Mouse (Mus musculus): Measurements from ENCODE around the gene Gm20379.

Gene Gm20379

DNA sequence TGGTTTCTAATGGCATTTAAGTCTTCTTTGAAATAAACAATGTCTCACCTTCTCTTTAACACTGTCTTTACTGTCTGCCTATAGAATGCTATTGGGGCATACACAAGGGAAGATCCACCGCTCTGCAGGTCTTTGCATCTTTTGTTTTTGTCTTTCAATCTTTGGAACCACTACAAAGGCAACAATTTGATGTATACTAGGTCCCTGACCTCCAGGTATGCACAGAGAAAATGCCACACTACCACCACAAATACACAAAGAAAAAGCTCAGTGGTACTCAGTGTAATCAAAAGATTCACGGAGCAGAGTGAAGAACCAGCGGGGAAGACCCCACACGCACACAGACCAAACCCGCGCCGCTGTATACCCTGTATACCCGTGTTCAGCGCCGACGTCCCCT, at the start of gene Gm20379:
Gene Gm20379, plus strand, starts transcription at position 301 of the 400 bp plus-strand sequence.
- no peak for DNase-seq (ENCODE audit: extremely low read depth, low read depth, low spot score)

- DNase-seq (ENCODE audit: extremely low read depth, low read depth, low spot score): no peak
Observed at GRCm38 (mm10) chr13:92261329-92261728, 44.5 kb upstream of the Gm20379 start.

GRCm38 (mm10) chr13:92263566-92263965, 42.2 kb upstream of the Gm20379 start:
- DNase-seq (ENCODE audit: extremely low read depth, low read depth, low spot score): no peak

GRCm38 (mm10) chr13:92267076-92267475, 38.7 kb upstream of the Gm20379 start:
- no peak for DNase-seq (ENCODE audit: extremely low read depth, low read depth, low spot score)

GRCm38 (mm10) chr13:92274274-92275198, 31.2 kb upstream of the Gm20379 start:
- no peak for DNase-seq (ENCODE audit: extremely low read depth, low read depth, low spot score)

GRCm38 (mm10) chr13:92275292-92275691, 30.5 kb upstream of the Gm20379 start:
- no peak for DNase-seq (ENCODE audit: extremely low read depth, low read depth, low spot score)

DNA sequence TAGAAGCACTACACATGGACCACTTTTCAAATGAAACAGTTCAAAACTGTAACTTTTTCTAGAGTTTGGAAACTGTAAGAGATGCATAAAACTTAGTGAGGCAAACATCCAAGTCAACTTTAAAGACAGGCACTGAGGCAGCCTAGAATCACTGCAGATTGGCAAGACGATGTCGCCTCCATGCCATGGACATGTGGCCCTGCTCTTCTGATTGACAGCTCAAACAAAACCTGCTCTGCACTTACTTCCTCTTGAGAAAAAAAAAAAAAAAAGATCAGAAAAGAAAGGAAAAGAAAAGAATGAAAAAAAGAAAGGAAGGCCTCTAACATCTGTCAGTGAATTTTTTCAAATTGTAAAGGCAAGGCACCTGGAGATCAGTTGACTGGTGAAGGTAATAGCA, 28.8 kb upstream of the Gm20379 start:
- no peak for DNase-seq (ENCODE audit: extremely low read depth, low read depth, low spot score)

DNA sequence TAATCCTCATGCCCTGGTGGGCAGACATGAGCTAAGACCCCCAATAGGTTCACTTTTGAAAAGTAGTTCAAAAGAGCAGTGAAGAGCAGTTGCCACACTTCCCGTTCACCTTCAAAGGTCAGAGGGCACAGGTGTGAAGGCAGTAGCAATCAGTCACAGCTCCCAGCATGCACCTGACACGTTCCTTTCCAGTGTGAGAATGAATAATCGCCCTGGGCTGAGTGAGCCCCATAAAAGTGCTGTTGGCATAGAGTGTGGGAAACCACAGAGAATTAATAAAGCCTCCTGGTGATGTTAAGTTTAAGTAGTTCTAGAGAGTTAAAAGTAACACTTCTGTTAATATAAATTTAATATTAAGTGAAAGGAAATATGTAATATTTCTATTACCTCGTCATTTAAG, 14.2 kb upstream of the Gm20379 start:
- no peak for DNase-seq (ENCODE audit: extremely low read depth, low read depth, low spot score)

GRCm38 (mm10) chr13:92293883-92294282, 11.9 kb upstream of the Gm20379 start:
- DNase-seq (ENCODE audit: extremely low read depth, low read depth, low spot score): no peak

- DNase-seq (ENCODE audit: extremely low read depth, low read depth, low spot score): no peak
Observed at GRCm38 (mm10) chr13:92296490-92296889, 9.3 kb upstream of the Gm20379 start.

- no peak for DNase-seq (ENCODE audit: extremely low read depth, low read depth, low spot score)
Observed at GRCm38 (mm10) chr13:92297021-92297420, 8.8 kb upstream of the Gm20379 start.

- DNase-seq (ENCODE audit: extremely low read depth, low read depth, low spot score): no peak
Observed at GRCm38 (mm10) chr13:92299522-92299921, 6.3 kb upstream of the Gm20379 start.

- no peak for DNase-seq (ENCODE audit: extremely low read depth, low read depth, low spot score)
Observed at GRCm38 (mm10) chr13:92301754-92302153, 4.0 kb upstream of the Gm20379 start.

DNA sequence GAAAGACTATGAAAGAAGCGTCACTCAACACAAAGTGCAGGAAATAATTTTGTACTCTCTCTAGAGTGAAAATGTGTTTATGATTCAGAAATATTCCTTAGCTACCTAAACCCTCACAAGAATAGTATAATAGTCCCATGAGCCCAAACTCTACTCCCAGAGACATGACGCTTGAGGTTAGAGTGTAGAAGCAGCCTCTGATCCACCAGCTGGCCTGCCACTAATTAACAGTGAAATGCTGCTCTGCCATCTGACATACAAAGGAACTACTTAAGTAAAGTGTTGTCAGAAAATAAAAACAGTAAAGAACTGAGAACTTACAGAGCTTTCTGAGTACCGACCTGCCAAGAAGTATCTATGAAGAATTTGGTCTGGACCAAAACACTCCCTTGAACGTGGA, 3.3 kb upstream of the Gm20379 start:
- DNase-seq (ENCODE audit: extremely low read depth, low read depth, low spot score): no peak

GRCm38 (mm10) chr13:92303062-92303948, 2.5 kb upstream of the Gm20379 start:
- no peak for DNase-seq (ENCODE audit: extremely low read depth, low read depth, low spot score)

- no peak for DNase-seq (ENCODE audit: extremely low read depth, low read depth, low spot score)
Observed at GRCm38 (mm10) chr13:92304291-92304690, 1.5 kb upstream of the Gm20379 start.

DNA sequence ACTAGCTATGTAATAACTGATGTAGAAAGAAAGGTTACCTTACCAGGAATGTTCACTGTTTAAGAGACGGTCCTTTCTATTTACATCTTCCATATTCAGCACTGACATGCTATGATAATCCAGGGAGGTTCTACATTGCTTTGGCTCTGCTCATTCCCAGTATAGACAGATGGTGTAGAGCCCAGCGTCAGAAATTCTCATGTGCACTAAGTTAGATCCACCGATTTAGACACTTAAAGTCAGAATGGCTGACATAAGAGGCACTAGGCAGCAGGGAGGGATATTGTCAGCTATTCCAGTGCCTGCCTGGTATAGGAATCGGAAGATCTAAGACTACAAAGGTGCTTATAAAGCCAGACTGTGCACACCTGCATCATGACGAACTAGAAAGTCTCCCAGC, 8.8 kb downstream of the Gm20379 start:
- DNase-seq (ENCODE audit: extremely low read depth, low read depth, low spot score): no peak

GRCm38 (mm10) chr13:92320770-92321169, 15.0 kb downstream of the Gm20379 start:
- no peak for DNase-seq (ENCODE audit: extremely low read depth, low read depth, low spot score)

GRCm38 (mm10) chr13:92326030-92326429, 20.2 kb downstream of the Gm20379 start:
- DNase-seq (ENCODE audit: extremely low read depth, low read depth, low spot score): no peak

GRCm38 (mm10) chr13:92328000-92328399, 22.2 kb downstream of the Gm20379 start:
- no peak for DNase-seq (ENCODE audit: extremely low read depth, low read depth, low spot score)

DNA sequence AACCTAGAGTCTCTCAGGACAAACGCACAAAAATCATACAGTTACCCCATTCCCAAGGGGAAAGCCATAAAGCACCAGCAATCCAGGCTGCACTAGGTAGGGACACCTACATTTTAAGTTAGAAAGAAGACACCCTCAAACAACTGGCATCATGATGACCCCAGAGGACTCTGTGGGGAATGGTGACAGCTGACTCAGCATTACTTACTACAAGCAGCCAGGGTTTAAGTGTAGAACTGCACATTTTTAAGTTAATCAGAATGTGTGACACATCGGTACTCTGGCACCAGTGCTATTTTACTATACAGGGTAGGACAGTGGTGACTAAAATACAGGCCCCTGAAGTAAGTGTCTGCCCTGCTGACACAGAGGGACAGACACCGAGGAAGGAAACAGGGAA, 24.8 kb downstream of the Gm20379 start:
- no peak for DNase-seq (ENCODE audit: extremely low read depth, low read depth, low spot score)
